Mouse (Mus musculus) C2C12 (cell line): ENCODE data around the gene Fmnl3. TPM values are rescaled to one million over a fixed set of nuclear protein-coding genes. Genes with fewer than 3 reads are reported as not detected.

ENCODE experiments used
- H3K27me3 ChIP-seq: one replicate; pipeline ENCODE4 v1.6.1; 2011; ENCODE audit not compliant: control insufficient read depth, insufficient read depth, insufficient read length
- H3K36me3 ChIP-seq: one replicate; pipeline ENCODE4 v1.6.1; 2011; ENCODE audit not compliant: control insufficient read depth, insufficient read depth
- H3K4me3 ChIP-seq: one replicate; pipeline ENCODE4 v1.5.1; 2011; ENCODE audit warnings: mild to moderate bottlenecking, control low read depth; ENCODE audit not compliant: poor library complexity, insufficient read depth, severe bottlenecking
- H3K79me2 ChIP-seq: one replicate; pipeline ENCODE4 v1.6.1; 2011; ENCODE audit not compliant: control insufficient read depth, insufficient read depth
- H3K79me3 ChIP-seq: one replicate; pipeline ENCODE4 v1.6.1; 2011; ENCODE audit warnings: low read depth, control low read depth
- H3ac ChIP-seq: one replicate; pipeline ENCODE3; 2011; ENCODE audit warnings: low read depth; ENCODE audit not compliant: control insufficient read depth, insufficient read length
- CEBPB ChIP-seq: IDR thresholded peaks from one replicate; pipeline ENCODE4 v1.6.1; 2011; ENCODE audit warnings: low read depth, mild to moderate bottlenecking, control low read depth, moderate library complexity
- CTCF ChIP-seq: IDR thresholded peaks from one replicate; pipeline ENCODE4 v1.5.1; 2011; ENCODE audit not compliant: control insufficient read depth, insufficient read depth, insufficient read length
- FOSL1 ChIP-seq: IDR thresholded peaks from one replicate; pipeline ENCODE4 v1.8.0; 2011; ENCODE audit warnings: mild to moderate bottlenecking, low read length; ENCODE audit not compliant: poor library complexity, insufficient read depth, severe bottlenecking
- MAX ChIP-seq: IDR thresholded peaks from one replicate; pipeline ENCODE4 v1.6.1; 2011; ENCODE audit warnings: mild to moderate bottlenecking, control low read depth
- MYOD1 ChIP-seq: IDR thresholded peaks from one replicate; pipeline ENCODE4 v1.6.1; 2011; ENCODE audit warnings: low read depth; ENCODE audit not compliant: control insufficient read depth, insufficient read length
- MYOG ChIP-seq: IDR thresholded peaks from one replicate; pipeline ENCODE4 v1.6.1; 2011; ENCODE audit not compliant: control insufficient read depth, insufficient read length; ENCODE audit errors: extremely low read depth
- USF1 ChIP-seq: IDR thresholded peaks from one replicate; pipeline ENCODE4 v1.6.1; 2011; ENCODE audit warnings: low read depth, mild to moderate bottlenecking, control low read depth, moderate library complexity
- polyA plus RNA-seq: library from polyadenylated mRNA; unstranded; fragments of >200 nt; fragmentation: generic; extraction: Trizol; gene quantifications from one replicate; pipeline ENCODE4 v1.2.1, GENCODE M21; 2012; ENCODE audit warnings: missing spikeins

Gene Fmnl3
- polyA plus RNA-seq, 1 experiment: 76.6 TPM

DNA sequence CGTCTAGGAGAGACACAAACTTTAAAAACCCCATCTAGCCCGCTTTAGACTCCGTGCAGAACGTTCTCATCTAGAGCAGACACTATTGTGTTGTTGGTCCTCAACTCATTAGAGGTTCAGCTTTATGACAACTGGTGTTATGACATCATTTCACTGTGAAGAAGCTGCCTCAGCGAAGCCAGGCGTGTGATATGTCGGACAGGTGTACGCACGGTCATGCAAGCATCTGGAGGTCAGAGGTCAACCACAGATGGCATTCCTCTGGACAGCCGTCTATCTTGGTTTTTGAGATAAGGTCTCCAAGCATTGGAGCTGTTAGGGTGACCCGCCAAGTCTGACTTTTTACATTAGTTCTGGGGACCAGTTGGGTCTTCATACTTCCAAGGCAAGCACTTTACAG is 79.7 kb downstream of the Fmnl3 start:
- Histone ChIP-seq H3K79me2 (no peaks in the 10 kb centered on the region), H3K79me3 (no peaks in the 10 kb centered on the region), H3K36me3 (no peaks in the 10 kb centered on the region), H3K27me3 (no peaks in the 10 kb centered on the region), H3ac (no peak overlapping the region), H3K4me3 (no peak overlapping the region)
- TF ChIP-seq MYOD1: peak; percentile 96
- TF ChIP-seq CEBPB: no peak
- TF ChIP-seq MYOG: no peak

DNA sequence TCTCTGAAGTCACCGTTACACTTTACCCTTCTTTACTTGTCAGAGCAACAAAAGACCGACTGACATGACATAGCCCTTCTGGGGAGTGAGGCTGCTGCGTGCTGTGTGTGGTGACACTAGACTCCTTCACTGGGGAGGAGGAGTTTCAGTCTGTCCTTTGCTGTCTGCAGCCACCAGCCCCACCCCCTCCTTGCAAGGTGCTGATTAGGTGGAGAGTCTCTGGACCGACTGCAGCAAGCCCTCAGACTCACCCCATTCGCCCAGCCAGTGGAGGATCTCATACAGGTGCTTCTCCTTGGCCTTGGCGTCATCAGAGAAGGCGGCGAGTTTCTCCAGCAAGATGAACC is 85.1 kb downstream of the Fmnl3 start:
- Histone ChIP-seq H3K4me3 (no peak overlapping the region), H3K79me3 (no peaks in the 10 kb centered on the region), H3K36me3 (no peaks in the 10 kb centered on the region), H3ac (no peak overlapping the region), H3K79me2 (no peaks in the 10 kb centered on the region), H3K27me3 (peaks cover 3% of the 10 kb centered on the region)
- no peak for TF ChIP-seq MYOG
- TF ChIP-seq FOSL1: no peak
- TF ChIP-seq USF1: no peak
- no peak for TF ChIP-seq CEBPB
- TF ChIP-seq CTCF: no peak
- no peak for TF ChIP-seq MAX

DNA sequence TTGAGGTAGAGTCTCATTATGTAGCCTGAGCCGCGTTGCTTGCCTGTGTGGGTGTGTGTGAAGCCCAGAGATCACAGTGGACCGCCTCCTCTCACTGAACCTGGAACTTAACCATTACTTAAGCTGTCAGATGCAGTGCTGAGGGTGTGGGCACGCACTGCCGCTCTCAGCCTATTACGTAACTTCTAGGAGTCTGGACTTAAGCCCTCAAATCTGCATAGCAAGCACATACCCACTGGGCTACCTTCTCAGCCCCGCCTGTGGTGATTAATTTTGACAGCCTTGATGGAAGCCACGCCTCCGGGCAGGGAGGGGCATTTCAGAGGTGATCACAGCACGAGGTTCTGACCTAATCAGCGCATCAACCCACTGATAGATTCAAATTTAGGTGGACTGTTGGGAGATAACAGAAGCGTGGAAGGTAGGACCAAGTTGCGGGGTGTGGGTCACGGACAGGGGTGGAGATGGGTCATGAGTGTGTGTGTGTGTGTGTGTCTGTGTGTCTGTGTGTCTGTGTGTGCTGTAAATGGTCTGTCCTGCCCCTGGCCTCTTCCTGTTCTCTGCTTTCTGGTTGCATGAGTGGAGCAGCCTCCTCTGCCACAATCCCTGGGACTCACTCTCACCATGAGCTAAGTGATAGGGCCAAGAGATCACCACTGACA is 85.6 kb downstream of the Fmnl3 start:
- TF ChIP-seq MYOG: no peak
- no peak for TF ChIP-seq CEBPB
- TF ChIP-seq FOSL1: no peak
- TF ChIP-seq MYOD1: no peak
- TF ChIP-seq CTCF: no peak
- TF ChIP-seq MAX: no peak
- no peak for TF ChIP-seq USF1
- H3K79me2 ChIP-seq: no peaks in the 10 kb centered on the region
- no peaks in the 10 kb centered on the region for H3K36me3 ChIP-seq
- peaks cover 6% of the 10 kb centered on the region for H3K27me3 ChIP-seq
- no peak overlapping the region for H3ac ChIP-seq
- H3K4me3 ChIP-seq: no peak overlapping the region
- no peaks in the 10 kb centered on the region for H3K79me3 ChIP-seq

DNA sequence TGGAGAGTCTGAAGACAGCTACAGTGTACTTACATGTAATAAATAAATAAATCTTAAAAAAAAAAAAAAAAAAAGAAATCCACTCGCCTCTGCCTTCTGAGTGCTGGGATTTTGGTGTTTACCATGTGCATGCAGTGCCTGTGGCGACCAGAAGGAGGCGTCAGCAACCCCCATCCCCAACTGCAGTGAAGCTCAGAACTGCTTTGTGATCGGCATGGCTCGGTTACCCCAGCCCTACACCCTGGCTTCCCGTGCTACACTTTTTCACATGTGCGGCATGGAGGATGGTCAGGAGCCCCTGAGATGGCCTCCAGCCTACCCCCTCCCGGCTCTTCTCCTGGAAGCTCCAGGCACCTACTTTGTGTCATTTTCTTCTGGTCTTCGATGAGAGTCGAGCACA is 86.8 kb downstream of the Fmnl3 start:
- Histone ChIP-seq H3K79me3 (no peaks in the 10 kb centered on the region), H3K27me3 (peaks cover 7% of the 10 kb centered on the region), H3K36me3 (no peaks in the 10 kb centered on the region), H3ac (no peak overlapping the region), H3K4me3 (no peak overlapping the region), H3K79me2 (no peaks in the 10 kb centered on the region)
- TF ChIP-seq USF1: no peak
- TF ChIP-seq CTCF: peak; percentile 9
- TF ChIP-seq MYOD1: no peak
- no peak for TF ChIP-seq MAX

DNA sequence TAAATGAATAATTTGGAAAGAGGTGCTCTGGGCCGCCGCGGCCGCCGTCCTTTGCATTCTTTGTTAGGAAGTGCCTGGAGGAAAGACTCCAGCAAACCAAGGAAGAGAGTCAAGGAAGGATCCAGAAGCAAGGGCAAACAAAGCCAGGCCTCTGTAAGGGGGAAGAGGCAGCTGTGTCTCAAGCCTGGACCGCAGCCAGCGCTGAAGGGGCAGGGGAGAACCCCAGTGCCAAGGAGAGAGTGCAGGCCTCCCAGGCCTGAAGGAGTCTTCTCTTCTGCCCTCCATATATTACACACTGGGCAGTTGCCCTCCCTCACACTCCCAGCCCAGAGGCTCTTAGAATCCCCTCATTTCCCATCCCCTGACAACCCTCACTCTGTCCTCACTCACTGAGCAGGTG is 92.0 kb downstream of the Fmnl3 start:
- Histone ChIP-seq H3K36me3 (no peaks in the 10 kb centered on the region), H3K4me3 (no peak overlapping the region)
- TF ChIP-seq CEBPB (no peak), USF1 (no peak), CTCF (no peak)

DNA sequence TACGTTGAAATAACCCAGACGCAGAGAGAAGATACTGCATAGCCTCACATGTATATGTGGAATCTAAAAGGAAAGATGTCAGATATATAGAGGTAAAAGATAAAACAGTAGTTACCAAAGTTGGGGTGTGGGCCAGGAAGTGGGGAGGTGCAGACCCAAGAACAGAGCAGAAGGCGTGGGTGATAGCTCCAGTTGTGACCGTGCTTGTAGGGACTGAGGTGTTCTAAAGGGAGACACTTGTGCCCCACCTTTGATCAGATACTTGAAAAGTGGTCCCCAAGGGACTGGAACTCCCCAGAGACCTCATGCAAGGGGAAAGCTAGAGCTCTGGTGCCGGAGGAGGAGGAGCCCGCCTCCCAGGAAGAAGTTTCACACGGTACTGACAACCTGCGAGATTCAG is 94.2 kb downstream of the Fmnl3 start:
- H3K36me3 ChIP-seq: no peaks in the 10 kb centered on the region
- no peak for TF ChIP-seq USF1
- TF ChIP-seq MYOG: no peak
- TF ChIP-seq CEBPB: no peak
- TF ChIP-seq CTCF: no peak
- TF ChIP-seq MYOD1: no peak
- TF ChIP-seq FOSL1: no peak
- TF ChIP-seq MAX: no peak
- no peak overlapping the region for H3K4me3 ChIP-seq
- H3ac ChIP-seq: no peak overlapping the region
- peaks cover 4% of the 10 kb centered on the region for H3K27me3 ChIP-seq
- no peaks in the 10 kb centered on the region for H3K79me3 ChIP-seq
- no peaks in the 10 kb centered on the region for H3K79me2 ChIP-seq

More for the DNA sequence above, 92.0 kb downstream of the Fmnl3 start:
- Histone ChIP-seq H3K79me2 (no peaks in the 10 kb centered on the region), H3K27me3 (peaks cover 7% of the 10 kb centered on the region), H3K79me3 (no peaks in the 10 kb centered on the region), H3ac (no peak overlapping the region)

Other genes starting within 250 kb of the Fmnl3 start
- gene Spats2, start 244.6 kb downstream of the Fmnl3 start, polyA plus RNA-seq: 25.4 TPM
- gene Kcnh3, start 145.6 kb downstream of the Fmnl3 start, polyA plus RNA-seq: 0.04 TPM
- 118 TPM for gene Mcrs1, start 118.5 kb downstream of the Fmnl3 start, polyA plus RNA-seq
- 24.7 TPM for gene Prpf40b, start 75.4 kb downstream of the Fmnl3 start, polyA plus RNA-seq
- gene Fam186b, start 74.6 kb downstream of the Fmnl3 start, polyA plus RNA-seq: not detected
- 372 TPM for gene Tmbim6, start 22.4 kb upstream of the Fmnl3 start, polyA plus RNA-seq
- gene Nckap5l, start 87.3 kb upstream of the Fmnl3 start, polyA plus RNA-seq: 17.7 TPM
- gene Bcdin3d, start 104.2 kb upstream of the Fmnl3 start, polyA plus RNA-seq: 12.4 TPM
- 0.68 TPM for gene Faim2, start 157.7 kb upstream of the Fmnl3 start, polyA plus RNA-seq
- gene Aqp2, start 208.6 kb upstream of the Fmnl3 start, polyA plus RNA-seq: 0.18 TPM
- 395 TPM for gene Aqp5, start 220.3 kb upstream of the Fmnl3 start, polyA plus RNA-seq
- not detected for gene Aqp6, start 230.9 kb upstream of the Fmnl3 start, polyA plus RNA-seq